Mouse (Mus musculus): ENCODE measurements at regions not wholly inside any gene's neighbourhood (a gene's known extent, or its start where the extent isn't known, plus 50 kb on each side); places are given as distances from the start of the nearest gene placed in this dataset.

DNA sequence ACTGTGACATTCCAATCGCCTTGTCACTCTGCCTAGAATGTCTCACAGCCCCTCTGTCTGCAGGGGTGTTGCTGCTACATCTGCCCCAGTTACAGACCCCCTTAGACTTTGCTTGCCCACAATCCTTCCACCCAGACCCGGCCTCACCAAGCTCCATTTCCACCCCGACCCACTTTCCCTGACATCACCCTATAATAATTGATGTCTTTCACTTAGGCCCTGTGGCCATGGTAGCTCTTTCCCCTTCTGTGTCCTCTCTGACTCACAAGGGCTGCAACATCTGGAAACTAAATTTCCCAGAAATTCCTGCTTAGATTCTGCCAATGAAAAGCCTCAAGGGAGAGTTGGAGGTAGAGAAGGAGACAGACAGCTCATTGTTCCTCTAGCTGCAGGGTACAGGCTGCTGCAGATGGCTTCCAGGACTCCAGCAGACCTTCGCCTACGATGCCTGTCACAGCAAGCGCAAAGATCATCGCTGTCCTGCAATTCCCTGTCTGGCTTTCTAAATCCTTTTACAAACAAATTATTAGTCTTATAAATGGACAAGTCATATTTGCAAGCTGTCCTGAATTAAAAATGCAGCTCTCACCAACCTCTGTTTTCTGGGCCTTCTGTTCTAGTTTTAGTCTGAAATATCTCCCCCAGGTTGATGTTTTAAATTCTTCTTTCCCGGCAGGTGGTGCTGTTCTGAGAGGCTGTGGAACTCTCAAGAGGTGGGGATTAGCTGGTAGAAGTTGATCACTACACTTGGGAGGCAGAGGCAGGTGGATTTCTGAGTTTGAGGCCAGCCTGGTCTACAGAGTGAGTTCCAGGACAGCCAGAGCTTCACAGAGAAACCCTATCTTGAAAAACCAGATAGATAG is 104.9 kb upstream of the Oxgr1 start:
- no peak for DNase-seq (ENCODE audit: low spot score)

DNA sequence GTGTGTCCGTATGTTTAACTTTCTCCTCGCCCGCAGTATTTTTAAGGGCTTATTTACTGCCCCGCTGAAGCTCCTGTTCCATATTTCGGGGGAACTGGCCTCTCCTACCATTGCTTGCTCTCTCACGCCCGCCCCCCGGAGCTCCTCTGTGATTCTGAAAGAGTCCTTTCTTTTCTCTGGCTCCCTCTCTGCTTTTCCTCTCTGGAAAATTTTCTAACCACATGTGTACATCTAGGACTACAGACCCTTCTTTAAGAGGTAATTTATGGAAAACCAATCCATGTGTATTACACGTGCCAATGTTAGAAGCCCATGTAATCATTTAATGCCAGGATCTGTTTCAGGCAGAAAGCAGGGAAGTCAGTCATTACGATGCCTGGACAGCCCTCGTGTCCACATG is 106.6 kb upstream of the Oxgr1 start:
- DNase-seq (ENCODE audit: low spot score), result no peak

DNA sequence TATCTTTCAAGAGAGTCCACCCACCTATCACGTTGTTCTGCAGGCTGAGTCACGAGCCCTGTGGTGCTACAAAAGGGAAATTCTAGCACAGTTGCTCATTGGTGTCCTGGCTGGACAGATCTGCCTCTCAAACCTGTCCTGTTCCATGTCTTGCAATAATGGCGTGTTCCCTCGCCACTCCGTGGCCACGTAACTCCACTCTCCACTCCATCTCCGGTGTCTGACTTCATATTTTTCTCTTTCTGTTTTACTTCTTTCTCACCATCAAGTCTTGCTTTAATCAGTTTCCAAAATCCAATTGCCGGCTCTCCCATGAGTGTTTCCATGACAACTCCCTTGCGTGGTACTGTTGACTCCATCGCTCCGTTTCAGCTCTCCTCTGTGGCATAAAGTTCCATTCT is 107.1 kb upstream of the Oxgr1 start:
- DNase-seq (ENCODE audit: low spot score), result no peak

DNA sequence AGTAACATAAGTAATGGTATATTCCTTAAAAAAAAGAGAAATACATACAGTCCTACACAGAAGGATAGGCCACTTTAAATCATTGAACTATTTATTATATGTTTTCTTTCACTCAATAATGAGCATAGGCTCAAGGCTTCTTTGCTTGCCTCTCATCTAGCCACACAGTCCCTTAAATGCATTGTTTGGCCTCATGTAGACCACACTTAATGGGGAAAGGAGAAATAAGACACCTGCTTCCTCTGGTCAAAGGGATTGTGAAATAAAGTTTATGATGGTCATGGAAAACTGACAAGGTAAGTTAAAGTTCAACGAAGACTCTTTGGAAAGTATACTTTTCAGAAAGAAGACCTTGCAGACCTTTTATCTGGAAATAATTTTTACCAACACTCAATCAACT is 108.4 kb upstream of the Oxgr1 start:
- no peak for DNase-seq (ENCODE audit: low spot score)

DNA sequence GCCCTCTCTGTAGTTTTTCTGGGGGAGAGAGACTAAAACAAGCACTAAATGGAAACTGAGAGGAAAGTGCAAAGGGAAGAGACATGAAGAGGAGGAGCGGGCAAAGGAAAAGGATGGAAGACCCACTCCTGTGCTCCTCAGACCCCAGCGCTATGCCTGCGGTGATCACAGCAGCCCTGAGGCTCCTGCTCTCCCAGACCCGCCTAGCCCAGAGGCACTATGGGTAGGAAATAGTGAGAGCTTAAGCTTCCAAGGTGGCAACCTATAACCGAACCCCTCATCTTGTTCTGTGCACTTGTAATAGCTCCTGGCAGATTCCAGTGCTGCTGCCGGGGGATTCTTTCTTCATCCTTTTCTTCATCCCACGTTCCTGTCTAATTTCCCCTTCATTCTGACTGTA is 112.2 kb upstream of the Oxgr1 start:
- DNase-seq (ENCODE audit: low spot score), result no peak

DNA sequence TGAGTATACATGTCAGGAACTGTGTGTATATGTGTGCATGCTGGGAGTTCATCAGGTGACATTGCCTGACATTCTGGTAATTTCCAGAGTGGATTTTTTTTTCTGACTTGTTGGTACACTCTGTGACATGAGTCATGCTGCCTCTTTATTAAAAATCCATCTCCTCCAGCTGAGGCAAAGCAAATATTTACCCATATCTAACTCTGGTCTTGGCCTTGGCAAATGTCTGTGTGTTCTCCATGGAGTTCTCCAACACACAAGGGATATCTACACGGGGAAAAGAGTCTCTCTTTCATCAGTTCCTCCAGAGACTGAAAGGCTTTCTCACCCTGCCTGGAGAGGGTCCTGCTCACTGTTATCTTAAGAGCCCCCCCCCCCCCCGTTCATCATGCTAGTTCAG is 111.3 kb upstream of the Mbnl2 start:
- DNase-seq (ENCODE audit: low spot score), result no peak

DNA sequence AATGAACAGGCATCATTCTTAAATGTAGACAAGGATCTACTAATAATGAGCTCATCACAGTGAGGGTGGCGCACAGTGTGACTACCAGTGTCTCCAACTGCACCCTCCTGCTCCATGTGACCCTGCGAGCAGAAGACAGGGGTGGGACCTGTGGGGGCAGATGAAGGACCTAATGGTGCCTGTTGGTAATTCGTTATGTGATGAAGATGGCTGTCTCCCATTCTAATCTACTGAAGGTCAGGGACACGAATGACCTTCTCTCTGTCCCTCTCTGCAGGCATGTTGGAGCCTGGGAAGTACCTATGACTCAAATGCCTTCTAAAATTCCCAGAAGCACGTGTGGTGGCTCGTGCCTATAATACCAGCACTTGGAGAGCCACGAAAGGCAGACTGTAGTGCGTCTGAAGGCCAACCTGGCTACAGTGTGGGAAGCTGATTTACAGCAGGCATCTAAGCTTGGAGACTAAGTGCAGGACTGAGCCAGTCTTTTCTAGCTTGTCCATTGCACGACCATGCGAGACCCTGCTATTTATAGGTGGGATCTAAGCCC is 109.9 kb upstream of the Mbnl2 start:
- DNase-seq (ENCODE audit: low spot score), result no peak

DNA sequence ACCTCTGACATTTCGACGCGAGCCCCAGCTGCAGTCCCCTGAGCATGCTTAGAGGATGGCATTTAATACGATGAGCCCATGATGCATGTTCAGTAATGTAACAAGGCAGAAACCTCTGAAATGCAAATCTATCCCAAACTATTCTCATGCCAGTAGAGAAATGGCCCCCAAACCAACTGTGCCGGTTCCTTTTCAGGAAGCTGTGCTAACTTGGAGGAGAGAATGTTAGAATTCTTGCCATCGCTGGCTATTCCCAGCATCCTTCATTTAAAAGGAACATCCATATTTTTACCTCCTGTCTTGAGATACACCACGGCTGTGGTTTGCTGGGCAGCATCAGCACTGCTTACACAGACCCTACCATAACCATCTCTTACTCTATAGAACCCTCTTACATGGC is 104.7 kb upstream of the Mbnl2 start:
- no peak for DNase-seq (ENCODE audit: low spot score)

DNA sequence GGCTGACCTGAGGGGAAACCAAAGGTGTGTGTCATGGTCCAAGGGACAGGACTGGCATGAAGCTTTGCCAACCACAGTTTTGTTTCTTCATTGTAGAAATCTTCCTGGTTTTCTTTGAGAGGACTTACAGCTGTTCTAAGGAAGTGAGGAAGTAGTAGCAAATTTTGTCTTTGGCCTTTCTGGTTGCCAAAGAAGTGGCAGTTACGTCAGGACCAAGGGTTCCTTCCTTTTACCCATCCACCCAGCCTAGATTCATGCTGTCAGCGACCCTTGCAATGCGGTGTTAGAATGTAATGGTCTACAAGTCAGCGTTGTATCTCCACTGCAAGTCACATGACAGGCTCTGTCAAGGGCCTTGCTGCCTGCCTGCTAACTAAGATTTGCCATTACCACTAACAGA is 103.4 kb upstream of the Mbnl2 start:
- DNase-seq (ENCODE audit: low spot score), result no peak

DNA sequence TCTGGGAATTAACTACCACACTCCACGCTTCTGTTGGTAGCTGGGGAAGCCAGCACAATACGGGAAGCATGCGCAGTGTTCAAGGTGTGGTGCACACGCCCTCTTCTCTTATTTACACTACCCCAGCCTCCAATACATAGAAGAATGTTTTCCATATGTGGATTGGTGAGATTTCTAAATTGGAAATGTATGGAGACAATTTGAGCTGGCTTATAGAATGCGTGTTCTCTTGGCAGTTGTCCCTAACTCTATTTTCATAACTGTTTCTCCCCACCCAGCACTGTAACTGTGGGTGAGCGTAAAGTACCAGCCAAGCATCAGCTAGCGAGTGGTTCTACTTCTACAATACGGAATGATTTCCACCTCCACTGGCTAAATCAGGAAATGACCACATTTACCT is 102.6 kb upstream of the Mbnl2 start:
- no peak for DNase-seq (ENCODE audit: low spot score)

DNA sequence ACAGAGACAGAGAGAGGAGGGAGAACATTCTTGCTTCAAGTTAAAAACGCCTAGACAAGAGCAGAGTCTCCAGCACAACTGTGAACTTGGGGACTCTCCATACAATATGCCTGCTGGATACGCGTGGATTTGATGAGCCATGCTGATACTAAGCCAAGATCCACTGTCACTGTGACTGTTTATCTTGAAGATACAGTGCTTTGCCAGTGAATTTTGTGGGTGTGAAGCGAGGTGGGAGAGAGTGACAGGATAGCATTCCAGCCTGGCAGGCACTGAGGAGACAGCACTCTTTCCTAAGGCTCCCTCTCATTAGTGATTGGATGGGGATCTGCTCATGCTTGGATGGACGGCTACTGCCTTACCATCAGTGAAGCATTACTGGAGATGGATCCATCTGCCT is 100.9 kb upstream of the Mbnl2 start:
- DNase-seq (ENCODE audit: low spot score), result no peak

DNA sequence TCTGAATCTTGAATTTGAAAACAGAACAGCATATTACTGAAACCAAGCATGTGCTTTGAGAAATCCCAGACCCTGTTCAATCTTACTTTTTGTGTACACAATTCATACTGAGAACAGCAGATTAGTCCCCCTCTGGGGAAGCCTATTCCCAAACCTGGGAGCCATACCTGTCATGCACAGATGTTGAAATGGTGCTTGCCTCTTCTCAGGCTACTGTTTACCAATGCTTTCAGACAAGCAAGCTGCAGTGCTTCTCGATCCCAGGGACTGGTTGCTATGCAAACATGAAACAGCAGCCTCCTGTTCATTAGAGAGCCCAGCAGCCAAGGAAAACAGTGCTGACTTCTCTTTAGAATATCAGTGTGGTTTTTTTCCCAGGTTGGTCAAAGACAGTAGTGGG is 80.3 kb upstream of the Mbnl2 start:
- no peak for DNase-seq (ENCODE audit: low spot score)

DNA sequence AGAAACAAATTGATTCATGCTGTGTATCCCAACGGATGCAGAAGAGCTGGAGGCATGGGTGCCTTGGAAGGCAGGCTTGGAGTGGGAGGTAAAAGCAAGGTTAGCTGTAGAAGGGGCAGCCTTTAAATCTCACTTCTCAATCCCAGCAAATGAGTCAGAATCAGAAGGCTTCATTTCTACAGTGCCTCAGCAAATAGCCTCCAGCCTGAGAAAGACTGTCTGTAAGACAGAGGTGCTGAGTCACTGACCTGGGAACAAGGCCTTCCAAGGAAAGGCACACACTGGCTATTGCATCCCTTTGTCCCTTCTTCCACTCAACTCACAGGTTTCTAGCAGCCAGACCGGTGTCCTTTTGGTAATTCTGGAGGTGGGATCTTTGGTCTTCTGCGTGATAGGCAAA is 63.7 kb upstream of the Mbnl2 start:
- no peak for DNase-seq (ENCODE audit: low spot score)

DNA sequence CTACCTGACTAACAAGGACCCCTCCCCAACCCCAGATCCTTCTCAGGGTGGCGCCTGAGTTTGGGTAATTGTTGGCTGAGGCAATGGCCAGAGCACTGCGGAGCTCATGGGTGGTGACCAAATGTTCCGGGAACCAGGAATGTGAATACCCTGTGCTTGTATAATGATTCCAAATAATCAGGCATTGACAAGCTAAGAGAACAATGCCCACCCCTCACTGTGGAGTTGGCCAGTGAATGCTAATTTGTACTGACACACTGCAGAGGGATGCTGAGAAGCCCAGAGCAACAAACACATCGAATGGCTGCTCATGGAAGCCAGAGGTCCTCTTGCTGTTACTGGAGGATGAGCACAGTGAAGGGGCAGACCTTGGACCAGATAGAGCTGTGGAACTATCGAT is 62.8 kb upstream of the Mbnl2 start:
- DNase-seq (ENCODE audit: low spot score), result no peak

DNA sequence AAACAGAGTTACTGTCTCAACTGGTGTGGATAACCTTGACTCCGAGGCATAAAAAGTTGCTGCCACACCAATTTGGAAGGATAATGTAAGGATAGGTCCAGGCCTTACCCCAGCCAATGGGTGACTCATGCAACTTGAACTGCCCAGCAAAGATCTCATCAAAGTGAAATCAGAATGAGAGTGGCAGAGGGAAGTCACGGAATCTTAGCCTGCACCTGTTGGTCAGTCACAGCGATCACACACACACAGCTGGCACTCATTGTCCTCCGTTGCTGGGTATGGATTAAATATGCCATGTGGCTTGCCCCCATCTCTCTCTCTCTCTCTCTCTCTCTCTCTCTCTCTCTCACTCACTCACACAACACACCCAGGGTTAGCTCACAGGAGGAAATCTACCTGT is 56.2 kb upstream of the Mbnl2 start:
- no peak for DNase-seq (ENCODE audit: low spot score)

DNA sequence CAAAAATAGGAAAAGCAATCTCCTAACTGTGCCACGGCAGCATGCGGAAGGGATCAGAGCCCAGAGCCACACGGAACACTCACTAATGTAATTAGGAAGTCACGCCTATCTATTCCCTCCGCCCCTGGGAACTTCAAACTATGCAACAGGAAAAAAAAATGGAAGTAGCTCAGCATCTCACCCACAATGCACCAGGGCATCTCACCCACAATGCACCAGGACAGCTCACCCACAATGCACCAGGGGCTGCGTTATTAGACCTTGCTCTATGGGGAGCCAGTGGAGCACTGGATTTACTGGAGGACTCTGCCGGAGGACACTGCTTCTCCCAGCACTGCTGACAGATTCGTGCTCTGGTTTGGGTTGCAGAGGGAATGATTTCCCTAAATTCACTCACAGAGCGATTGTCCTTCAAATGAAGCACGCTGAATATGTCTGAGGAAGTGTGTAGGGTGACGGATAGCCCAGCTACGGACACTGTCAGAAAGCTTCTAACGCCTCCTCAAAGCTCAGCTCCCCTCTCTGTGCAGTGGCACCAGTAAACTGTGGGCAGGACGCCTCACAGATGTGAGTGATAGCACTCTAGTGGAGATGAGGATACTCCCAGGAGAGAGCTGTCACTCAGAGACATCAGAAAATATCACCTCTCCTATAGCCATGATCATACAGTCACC is 51.8 kb upstream of the Mbnl2 start:
- DNase-seq (ENCODE audit: low spot score), result no peak

DNA sequence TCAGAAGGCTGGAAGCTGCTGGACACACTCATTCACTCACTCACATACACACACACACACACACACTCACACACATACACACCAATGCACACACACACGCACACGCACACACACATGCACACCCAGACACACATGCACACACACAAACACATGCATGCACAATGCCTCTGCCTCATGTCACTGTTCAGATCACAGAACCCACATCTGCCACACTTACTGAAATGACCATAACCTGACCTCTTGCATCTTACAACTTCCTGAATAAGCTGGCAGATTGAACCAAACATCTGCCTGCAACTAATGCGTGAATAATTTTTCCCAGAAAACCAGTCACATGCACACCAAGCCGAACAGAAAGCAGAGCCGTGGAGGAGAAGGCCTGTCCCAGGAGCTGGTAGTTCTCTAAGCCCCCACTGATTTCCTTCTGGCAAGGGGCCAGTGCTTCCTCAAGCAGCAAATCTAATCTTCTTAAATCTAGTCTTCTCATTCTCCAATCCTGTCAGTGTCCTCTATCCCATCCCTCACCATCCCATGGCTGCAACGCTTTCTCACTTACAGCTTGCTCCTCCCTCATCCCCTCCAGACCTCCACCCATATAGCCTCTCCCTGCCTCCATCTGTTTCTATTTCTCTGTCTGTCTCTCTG is 51.1 kb upstream of the Mbnl2 start:
- no peak for DNase-seq (ENCODE audit: low spot score)

DNA sequence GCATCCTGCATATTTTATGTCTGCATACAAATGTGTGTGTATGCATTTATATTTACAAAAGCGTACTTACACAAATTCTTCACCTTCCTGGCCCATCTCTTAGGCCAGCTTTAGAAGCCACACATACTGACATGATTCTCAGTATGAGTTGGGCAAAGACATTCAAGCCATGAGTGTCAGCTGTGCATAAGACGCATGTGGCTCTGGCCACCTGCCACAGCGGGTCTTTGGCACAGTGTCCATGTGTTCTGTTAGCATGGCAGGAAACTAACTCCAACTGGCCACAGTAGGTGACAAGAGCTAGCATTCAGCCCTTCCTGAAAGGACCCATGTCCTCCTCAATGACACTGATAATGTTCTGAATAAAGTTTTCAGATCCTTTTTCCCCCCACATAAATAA is 49.8 kb upstream of the Mbnl2 start:
- DNase-seq (ENCODE audit: low spot score), result no peak
